In the genomic region with DNA sequence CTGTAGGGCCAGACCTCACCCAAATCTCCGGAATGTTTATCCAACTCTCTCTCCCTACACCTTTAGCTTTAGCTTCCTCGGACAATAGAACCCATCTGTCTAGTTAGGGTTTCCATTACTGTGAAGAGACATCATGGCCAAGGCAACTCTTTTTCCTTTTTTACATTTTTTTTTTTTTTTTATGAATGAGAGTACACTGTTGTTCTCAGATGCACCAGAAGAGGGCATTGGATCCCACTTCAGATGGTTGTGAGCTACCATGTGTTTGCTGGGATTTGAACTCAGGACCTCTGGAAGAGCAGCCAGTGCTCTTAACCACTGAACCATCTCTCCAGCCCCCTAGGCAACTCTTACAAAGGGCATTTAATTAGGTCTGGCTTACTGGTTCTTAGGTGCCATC, we compare ENCODE assay signal across 26 mouse cellular contexts. TPM values are rescaled to one million over a fixed set of nuclear protein-coding genes. Genes with fewer than 3 reads are reported as not detected.
A peak's percentile ranks its signal among the peaks of the same experiment; 100 is the strongest.
DNase-seq lines count a peak whose midpoint lies in the region; ATAC-seq and TF ChIP-seq lines count a peak whose summit lies in the region.
"Had no signal": no experiment of that assay in that cellular context is flagged by ENCODE, and none has a peak within 500 bp of the region (broad histone marks: within the 10 kb centered on the region; RNA-seq: fewer than 3 reads in every experiment).

No protein-coding gene starts in this region.

- no peak overlapping the region for H3K4me3 ChIP-seq in kidney, postnatal 0 days (replicated peaks; ENCODE audit: low read depth, low read length)
- no peak overlapping the region for H3K4me3 ChIP-seq in lung, embryonic 14.5 days (ENCODE audit: low read depth, low read length)
- H3K4me3 ChIP-seq: embryonic facial prominence, embryonic 15.5 days; forebrain, embryonic 10.5 days; heart, embryonic 15.5 days; hindbrain, embryonic 15.5 days; kidney, embryonic 15.5 days; limb, embryonic 13.5 days; megakaryocyte, embryonic 14.5 days; neural tube, embryonic 13.5 days had no signal

- peaks cover 12% of the 10 kb centered on the region; the same call in 1 of the 2 replicates for H3K4me1 ChIP-seq in kidney, postnatal 0 days (replicated peaks; ENCODE audit: insufficient read depth, low read length)
- H3K4me1 ChIP-seq in lung, embryonic 14.5 days (ENCODE audit: insufficient read depth), result 0 out of 2 replicates have a peak, but pooled peaks cover 5% of the 10 kb centered on the region

- no peak overlapping the region for H3K4me2 ChIP-seq in kidney, postnatal 0 days (ENCODE audit: low read length)
- H3K4me2 ChIP-seq in lung, embryonic 14.5 days, result no peak overlapping the region
- H3K4me2 ChIP-seq: embryonic facial prominence, embryonic 15.5 days; heart, embryonic 15.5 days; hindbrain, embryonic 15.5 days; kidney, embryonic 15.5 days; limb, embryonic 13.5 days; neural tube, embryonic 13.5 days had no signal

- H3K9ac ChIP-seq in kidney, postnatal 0 days (ENCODE audit: low read depth, low read length), result no peak overlapping the region
- H3K9ac ChIP-seq in lung, embryonic 14.5 days, result no peak overlapping the region
- H3K9ac ChIP-seq: embryonic facial prominence, embryonic 15.5 days; heart, embryonic 15.5 days; hindbrain, embryonic 15.5 days; kidney, embryonic 15.5 days; limb, embryonic 13.5 days; neural tube, embryonic 13.5 days had no signal

- peak; percentile 54 for DNase-seq in CD4-positive, CD25-positive, alpha-beta regulatory T cell, adult 2 months (ENCODE audit: low read depth, low spot score)
- no peak for DNase-seq in kidney, postnatal 0 days (ENCODE audit: low spot score)
- no peak for DNase-seq in kidney, postnatal 36 days
- DNase-seq in lung, embryonic 14.5 days, result no peak
- no peak for DNase-seq in lung, postnatal 36 days
- DNase-seq in splenic B cell, adult 2 months (ENCODE audit: low read depth, low spot score), result peak; percentile 38
- no peak for DNase-seq in left cerebral cortex, adult 9 months (ENCODE audit: low spot score in 2 of 2)
- DNase-seq: cerebellum, adult 11 months; cerebellum, adult 9-11 months; heart, postnatal 4 days; kidney, adult 11 months; lung, adult 18-20 months; midbrain, embryonic 14.5 days; thymus, adult 18-20 months; thymus, postnatal 36 days had no signal

- peak; percentile 25; the same call in 1 of the 2 replicates for TF ChIP-seq CTCF in kidney, postnatal 0 days (IDR thresholded peaks at IDR 0.05; ENCODE audit: low read depth)
- peak; percentile 14; the same call in 1 of the 2 replicates for TF ChIP-seq CTCF in lung, embryonic 14.5 days (IDR thresholded peaks at IDR 0.05; ENCODE audit: low read depth)

- no peaks in the 10 kb centered on the region for H3K9me3 ChIP-seq in kidney, postnatal 0 days (replicated peaks; ENCODE audit: low read length)
- H3K9me3 ChIP-seq in lung, embryonic 14.5 days (ENCODE audit: low read depth, low read length), result no peaks in the 10 kb centered on the region
- H3K9me3 ChIP-seq: embryonic facial prominence, embryonic 15.5 days; forebrain, embryonic 10.5 days; heart, embryonic 15.5 days; hindbrain, embryonic 15.5 days; kidney, embryonic 15.5 days; limb, embryonic 13.5 days; megakaryocyte, embryonic 14.5 days; neural tube, embryonic 13.5 days had no signal

- 80% methylated on average over 2 of the region's 2 CpGs for WGBS in kidney, postnatal 0 days
- 64% methylated on average over 2 of the region's 2 CpGs for WGBS in lung, embryonic 14.5 days

- H3K27me3 ChIP-seq in kidney, postnatal 0 days (ENCODE audit: insufficient read depth, low read length), result no peaks in the 10 kb centered on the region
- H3K27me3 ChIP-seq in lung, embryonic 14.5 days (ENCODE audit: insufficient read depth, low read length), result no peaks in the 10 kb centered on the region
- no peaks in the 10 kb centered on the region for H3K27me3 ChIP-seq in splenic B cell, adult 2 months (ENCODE audit: control insufficient read depth, insufficient read depth, low read length, poor library complexity, severe bottlenecking)
- H3K27me3 ChIP-seq: embryonic facial prominence, embryonic 15.5 days; hindbrain, embryonic 15.5 days; kidney, embryonic 15.5 days; megakaryocyte, embryonic 14.5 days had no signal

- ATAC-seq in CD4-positive, CD25-positive, alpha-beta regulatory T cell, adult 4 months, result no peak
- ATAC-seq in kidney, postnatal 0 days (replicated peaks; ENCODE audit: low FRiP score, low read depth), result no peak
- ATAC-seq in lung, embryonic 14.5 days (ENCODE audit: insufficient read depth), result no peak

- no peaks in the 10 kb centered on the region for H3K36me3 ChIP-seq in kidney, postnatal 0 days (ENCODE audit: insufficient read depth, low read length)
- H3K36me3 ChIP-seq in lung, embryonic 14.5 days (ENCODE audit: insufficient read depth), result no peaks in the 10 kb centered on the region
- H3K36me3 ChIP-seq in splenic B cell, adult 2 months (ENCODE audit: control insufficient read depth, insufficient read depth, low read length, poor library complexity, severe bottlenecking), result no peaks in the 10 kb centered on the region
- H3K36me3 ChIP-seq: embryonic facial prominence, embryonic 15.5 days; heart, embryonic 15.5 days; hindbrain, embryonic 15.5 days; kidney, embryonic 15.5 days; limb, embryonic 13.5 days; neural tube, embryonic 13.5 days had no signal

- H3K27ac ChIP-seq in kidney, postnatal 0 days, result no peak overlapping the region
- H3K27ac ChIP-seq in lung, embryonic 14.5 days (ENCODE audit: low read depth), result no peak overlapping the region
- H3K27ac ChIP-seq: embryonic facial prominence, embryonic 15.5 days; forebrain, embryonic 10.5 days; heart, embryonic 15.5 days; hindbrain, embryonic 15.5 days; kidney, embryonic 15.5 days; limb, embryonic 13.5 days; neural tube, embryonic 13.5 days had no signal

RNA-seq across cellular contexts. Expression of a gene that starts 3.4 kb away (rescaled TPM):
- 10 to 100 TPM; 52.3 to 82.7 TPM for polyA plus RNA-seq in CD4-positive, CD25-positive, alpha-beta regulatory T cell, adult 4 months (2017; shearing (Covaris generic))
- 21.3 and 22.4 TPM in 2 replicates for polyA plus RNA-seq in kidney, postnatal 0 days (2015; fragmentation: Nextera tagmentation; extraction: Ambion mirVana)
- polyA plus RNA-seq in lung, embryonic 14.5 days (2014; fragmentation: Nextera tagmentation; extraction: Ambion mirVana), result 20.6 and 22.9 TPM in 2 replicates

RNA-seq across cellular contexts. Expression of a gene that starts 29.9 kb away (rescaled TPM):
- 1 to 10 TPM; 1.8 to 2.5 TPM for polyA plus RNA-seq in CD4-positive, CD25-positive, alpha-beta regulatory T cell, adult 4 months (2017; shearing (Covaris generic))
- 10.4 and 10.9 TPM in 2 replicates for polyA plus RNA-seq in kidney, postnatal 0 days (2015; fragmentation: Nextera tagmentation; extraction: Ambion mirVana)
- 15.7 and 18.0 TPM in 2 replicates for polyA plus RNA-seq in lung, embryonic 14.5 days (2014; fragmentation: Nextera tagmentation; extraction: Ambion mirVana)

RNA-seq across cellular contexts. Expression of a gene that starts 40.6 kb away (rescaled TPM):
- polyA plus RNA-seq in CD4-positive, CD25-positive, alpha-beta regulatory T cell, adult 4 months (2017; shearing (Covaris generic)), result 10 to 100 TPM; 31.4 to 39.1 TPM
- polyA plus RNA-seq in kidney, postnatal 0 days (2015; fragmentation: Nextera tagmentation; extraction: Ambion mirVana), result 28.1 and 33.2 TPM in 2 replicates
- 17.8 and 21.6 TPM in 2 replicates for polyA plus RNA-seq in lung, embryonic 14.5 days (2014; fragmentation: Nextera tagmentation; extraction: Ambion mirVana)

RNA-seq across cellular contexts. Expression of a gene that starts 43.5 kb away (rescaled TPM):
- not detected for polyA plus RNA-seq in CD4-positive, CD25-positive, alpha-beta regulatory T cell, adult 4 months (2017; shearing (Covaris generic))
- 1.3 and 1.5 TPM in 2 replicates for polyA plus RNA-seq in kidney, postnatal 0 days (2015; fragmentation: Nextera tagmentation; extraction: Ambion mirVana)
- not detected in 2 replicates for polyA plus RNA-seq in lung, embryonic 14.5 days (2014; fragmentation: Nextera tagmentation; extraction: Ambion mirVana)
- polyA plus RNA-seq: heart, embryonic 15.5 days; midbrain, embryonic 14.5 days; spleen, adult 2 months; stomach, embryonic 14.5 days had no signal

Comparison
In these comparisons a context has a peak if more than half of its experiments do, and no peak if none do; other contexts are left out.
1. DNase-seq: peak in CD4-positive, CD25-positive, alpha-beta regulatory T cell, adult 2 months (single experiment) and splenic B cell, adult 2 months (single experiment); none in kidney, postnatal 0 days (single experiment), kidney, postnatal 36 days (0 of 2), lung, embryonic 14.5 days (single experiment), lung, postnatal 36 days (single experiment) and left cerebral cortex, adult 9 months (0 of 2).